Mouse (Mus musculus) monocyte, adult 2 months (primary cell): Measurements from ENCODE around the gene Afap1l2.

Experiments used
- DNase-seq, 2 experiments: peaks; one replicate each; pipeline ENCODE4 v3.0.0; 2022; ENCODE audit warnings: low spot score in 2 of 2, low read depth in 1 of 2

Afap1l2 gene

DNA sequence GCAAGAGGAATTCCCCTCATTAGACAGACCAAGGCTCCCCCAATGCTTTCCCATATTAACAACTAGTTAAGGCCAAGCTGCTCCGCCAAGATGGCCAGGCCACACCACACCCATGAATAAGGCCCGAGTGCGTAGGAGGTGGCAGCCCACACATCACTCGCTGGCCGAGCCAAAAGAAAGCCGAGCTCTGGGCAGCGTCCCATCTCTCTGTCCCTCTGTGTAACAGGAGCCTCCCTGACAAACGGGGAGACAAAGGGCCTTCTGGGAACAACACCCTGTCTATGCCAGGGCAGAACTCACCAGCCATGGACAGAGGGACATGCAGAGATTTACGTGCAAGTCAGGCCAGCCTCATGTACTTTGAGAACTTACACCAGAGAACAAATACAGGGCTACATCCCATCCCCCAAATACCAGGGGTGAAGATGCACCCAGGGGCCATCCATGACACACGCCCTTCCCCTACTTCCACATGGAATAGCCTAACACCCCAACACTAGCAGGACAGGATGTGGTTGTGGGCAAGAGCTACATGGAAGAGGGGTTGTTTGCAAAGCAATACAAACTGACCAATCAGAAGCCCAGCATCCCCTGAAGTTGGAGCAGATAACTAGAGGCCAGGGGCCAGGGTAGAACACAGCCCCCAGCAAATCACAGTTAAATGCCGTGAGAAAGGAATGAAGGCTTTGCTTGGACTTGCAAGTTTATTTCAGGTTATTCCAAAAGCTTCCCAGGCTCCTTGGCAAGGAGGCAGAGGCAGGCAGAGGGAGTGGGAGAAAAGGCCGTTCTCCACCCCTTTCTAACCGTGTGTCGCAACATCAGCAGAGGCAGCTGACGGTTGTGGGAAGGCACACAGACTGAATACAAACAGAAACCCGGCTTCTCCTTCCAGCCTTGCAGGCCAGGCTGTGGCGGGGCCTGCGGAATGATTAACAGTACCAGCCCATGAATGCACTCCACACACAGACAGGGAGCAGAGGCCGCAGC lies 30.8 kb downstream of the Afap1l2 start:
- DNase-seq = no peak

DNA sequence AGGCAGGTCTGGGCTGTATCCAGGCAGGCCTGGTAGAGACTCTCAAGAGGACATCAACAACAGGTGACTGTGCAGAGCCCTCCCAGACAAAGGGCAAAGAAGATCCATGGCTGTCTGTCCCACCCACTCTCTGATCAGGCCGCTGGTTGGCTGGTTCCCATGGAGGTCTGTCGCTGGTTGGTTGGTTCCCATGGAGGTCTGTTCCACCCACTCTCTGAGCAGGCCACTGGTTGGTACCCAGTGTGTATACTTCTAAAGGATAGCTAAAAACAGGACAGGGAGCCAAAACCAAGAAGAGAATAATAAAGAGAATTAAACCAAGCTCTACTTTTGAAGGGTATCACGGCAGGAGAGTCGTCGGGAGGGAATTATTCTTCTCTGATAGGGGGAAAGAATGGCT lies 31.5 kb downstream of the Afap1l2 start:
- DNase-seq = no peak

DNA sequence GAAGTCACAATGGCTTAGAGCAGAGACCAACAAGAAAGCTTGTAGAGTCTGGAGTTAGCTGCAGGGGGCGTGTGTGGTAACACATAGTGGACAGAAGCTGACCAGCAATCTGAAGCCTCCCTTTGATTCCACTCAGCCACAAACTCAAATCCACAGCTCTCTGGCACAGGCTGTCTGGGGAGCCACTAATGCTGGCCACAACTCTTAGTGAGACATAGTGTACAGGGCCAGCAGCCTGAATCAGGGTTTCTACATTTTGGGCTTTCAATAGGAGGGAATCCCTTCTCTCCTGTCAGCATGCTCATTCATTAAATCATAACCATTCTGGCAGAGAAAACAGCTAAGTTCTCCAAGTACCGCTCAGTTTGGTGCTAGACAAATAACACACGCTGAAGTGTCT lies 32.5 kb downstream of the Afap1l2 start:
- DNase-seq = no peak

DNA sequence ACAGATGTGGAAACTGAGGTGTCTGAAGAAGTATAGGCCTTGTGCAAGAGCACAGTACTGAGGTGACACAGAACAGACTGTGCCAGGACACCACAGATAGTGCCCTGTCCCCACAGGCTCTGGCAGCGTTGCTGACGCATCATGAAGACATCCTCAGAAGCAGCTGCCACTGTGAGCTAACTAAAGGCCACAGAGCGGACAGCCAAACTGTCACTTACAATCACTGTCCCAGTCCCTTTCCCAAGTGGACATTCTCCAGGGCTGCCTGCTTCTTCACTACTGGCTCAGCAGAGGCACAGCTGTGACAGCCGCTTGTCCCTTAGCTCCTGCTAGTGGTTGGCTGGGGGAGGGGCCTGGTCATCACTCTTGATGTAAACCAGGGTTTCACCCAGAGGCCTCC lies 33.9 kb downstream of the Afap1l2 start:
- DNase-seq = no peak

DNA sequence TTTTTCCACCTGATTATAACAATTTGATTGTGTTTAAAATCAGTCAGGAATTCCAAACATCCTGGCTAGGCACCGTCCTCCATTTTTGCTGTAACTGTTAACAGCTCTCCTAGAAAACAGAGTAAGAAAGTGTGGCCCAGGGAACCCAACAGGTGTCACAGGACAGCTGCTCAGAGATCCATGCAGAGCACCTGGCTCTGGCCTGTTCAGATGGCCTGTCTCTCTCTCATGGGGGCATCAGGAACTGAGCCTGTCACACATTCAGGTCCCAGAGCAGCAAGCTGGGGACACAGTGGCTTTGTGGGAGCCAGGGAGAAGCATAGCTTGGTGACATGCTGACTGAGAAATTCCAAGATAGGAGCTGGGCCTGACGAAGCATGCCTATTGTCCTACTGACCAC lies 35.3 kb downstream of the Afap1l2 start:
- DNase-seq = no peak

DNA sequence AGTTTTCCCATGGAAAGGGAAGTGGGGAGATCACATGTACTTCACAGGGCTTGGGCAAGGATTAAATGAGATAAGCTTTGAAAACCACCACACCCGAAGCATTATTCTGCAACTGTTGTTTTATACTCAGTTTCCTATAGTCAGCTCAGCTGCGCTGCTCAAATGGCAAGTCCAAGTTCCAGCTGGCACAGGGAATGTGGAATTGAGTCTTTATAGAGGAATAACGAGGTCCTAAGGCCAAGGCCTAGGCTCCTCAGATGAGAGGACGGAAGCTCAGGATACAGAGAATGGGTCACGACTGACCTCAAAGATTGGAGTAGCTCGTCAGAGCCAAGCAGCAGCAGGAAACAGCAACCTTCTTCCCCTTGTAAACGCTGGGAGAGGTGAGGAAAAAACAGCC lies 36.7 kb downstream of the Afap1l2 start:
- DNase-seq = no peak

DNA sequence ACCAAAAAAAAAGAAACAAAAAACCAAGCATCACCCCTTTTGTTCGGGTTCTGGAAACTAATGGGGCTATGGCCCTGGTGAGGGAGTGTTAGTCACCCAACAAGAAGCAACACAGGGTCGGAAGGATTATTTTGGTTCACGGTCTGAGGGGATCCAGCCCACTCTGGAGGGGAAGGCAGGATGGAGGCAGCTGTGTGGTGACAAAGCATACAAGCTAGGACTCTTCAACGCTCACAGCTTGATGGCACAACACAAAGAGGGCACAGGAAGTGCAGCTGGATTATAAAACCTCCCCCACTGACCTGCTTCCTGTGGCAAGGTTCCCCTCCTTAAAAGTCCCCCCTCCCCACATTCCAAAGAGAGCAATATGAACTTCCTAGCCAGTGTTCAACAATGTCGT lies 44.2 kb downstream of the Afap1l2 start:
- DNase-seq = no peak

DNA sequence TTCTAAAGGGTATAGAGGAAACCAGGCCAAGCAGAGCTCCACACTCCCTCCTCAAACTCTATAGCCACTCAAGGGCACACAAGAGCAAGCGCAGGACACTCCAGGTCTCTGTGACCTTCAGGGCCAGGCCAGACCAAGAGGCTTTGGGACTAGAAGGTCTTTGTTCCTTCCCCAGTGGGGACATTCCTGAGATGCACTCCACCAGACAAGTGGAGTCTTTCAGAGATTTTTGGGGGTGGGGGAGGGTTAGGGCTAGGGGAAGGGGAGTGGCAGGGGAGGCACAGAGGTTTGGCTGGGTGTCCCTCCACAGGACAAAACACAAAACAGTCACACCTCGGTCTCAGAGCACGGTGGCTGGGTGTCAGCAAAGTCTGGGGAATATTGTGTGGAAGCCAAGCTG lies 48.4 kb downstream of the Afap1l2 start:
- DNase-seq = no peak

DNA sequence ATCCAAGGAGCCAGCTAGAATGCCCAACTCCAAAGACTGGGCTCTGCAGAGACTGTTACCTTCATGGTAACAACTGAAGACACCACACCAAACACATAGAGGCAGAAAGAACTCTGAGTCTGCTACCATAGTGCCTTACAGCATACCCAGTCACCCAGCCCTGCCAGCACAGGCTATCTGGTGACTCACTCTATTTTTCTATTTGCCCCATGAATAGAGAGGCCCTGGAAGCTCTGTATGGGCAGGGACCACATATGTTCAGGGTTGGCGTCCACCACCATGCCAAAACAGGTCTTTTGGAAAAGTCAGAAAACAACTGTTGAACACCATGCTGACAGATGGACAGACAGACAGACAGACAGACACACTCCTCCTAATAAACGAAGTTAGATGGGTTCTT lies 49.0 kb downstream of the Afap1l2 start:
- DNase-seq = no peak

DNA sequence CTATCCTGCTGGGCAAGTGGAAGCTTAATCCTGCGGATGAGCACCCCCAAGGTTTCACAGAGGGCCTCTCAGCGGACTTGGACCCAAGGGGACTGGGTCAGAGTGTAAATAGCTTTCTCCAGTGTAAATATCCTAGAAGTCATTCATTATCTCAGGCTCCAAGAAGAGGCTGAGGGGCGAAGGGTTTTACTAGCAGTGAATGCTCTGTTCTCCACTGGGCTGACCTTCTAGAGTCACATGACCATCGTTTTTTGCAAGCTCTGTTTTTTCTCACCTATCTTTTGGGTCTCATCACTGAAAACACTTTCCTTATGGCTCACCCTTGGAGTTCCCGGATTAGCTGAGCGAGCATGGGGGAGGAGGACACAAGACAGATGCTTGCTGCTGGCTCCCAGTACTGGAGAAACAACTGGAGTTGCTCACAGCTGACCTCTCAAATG lies 49.4 kb downstream of the Afap1l2 start:
- no peak for DNase-seq

DNA sequence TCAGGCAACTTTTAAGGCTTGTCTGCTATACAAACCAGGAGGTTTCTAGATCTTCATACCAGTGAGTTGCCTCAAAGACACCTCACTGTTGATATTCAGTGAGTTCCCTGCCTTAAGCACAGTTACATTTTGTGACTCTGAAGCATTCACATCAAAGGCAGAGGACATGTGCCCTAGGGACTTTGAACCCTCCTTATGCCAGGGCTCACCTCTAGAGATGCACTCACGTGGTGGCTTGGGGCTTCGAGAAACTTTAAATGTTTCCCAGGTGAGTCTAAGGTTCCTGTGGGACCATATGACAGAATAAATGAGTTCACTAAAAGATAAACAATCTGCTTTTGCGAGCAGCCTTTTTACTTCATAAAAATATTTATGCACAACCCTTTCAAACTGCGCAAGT lies 50.0 kb downstream of the Afap1l2 start:
- DNase-seq = no peak

DNA sequence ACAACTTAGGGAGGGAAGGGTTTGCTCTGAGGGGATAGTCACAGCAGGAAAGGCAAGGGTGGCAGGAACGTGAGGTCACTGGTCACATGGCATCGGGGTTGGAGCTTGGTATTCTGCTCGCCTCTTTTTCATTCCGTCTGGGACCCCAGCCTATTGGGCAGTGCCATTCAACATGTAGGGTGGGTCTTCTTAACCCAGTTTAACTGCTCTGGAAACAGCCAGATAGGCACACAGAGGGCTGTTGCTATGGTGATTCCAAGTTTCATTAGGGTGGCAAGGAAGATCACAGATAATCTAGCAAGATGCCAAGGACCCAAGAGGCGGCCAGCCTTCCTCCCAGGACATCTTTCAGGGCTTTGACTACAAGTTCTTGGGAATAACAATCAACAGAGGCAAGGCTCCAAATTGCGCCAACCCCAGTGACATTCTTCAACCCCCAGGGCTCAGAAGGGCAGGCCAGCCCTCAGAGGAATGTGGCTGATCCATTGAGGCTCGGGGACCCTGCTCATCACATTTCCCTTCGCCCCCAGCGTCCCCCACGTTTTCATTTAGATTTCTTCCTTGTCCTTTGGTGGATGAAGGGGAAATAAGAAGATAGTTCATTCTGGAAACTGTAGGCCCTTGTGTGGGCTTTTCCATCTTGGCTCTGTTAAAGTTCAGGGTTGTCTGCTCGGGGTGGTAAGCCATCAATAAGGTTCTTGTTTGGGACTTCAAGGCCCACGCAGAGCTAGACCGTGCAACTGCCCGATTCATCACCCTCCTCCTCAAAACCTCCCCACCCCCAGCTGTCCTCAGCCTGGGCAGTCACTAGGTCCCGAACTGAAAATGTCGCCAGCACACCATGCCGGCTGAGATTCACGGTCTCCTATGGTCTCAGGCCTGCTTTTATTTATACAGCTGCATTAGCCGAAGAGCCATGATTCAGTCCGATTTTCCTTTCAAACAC lies 52.2 kb downstream of the Afap1l2 start:
- DNase-seq = no peak

DNA sequence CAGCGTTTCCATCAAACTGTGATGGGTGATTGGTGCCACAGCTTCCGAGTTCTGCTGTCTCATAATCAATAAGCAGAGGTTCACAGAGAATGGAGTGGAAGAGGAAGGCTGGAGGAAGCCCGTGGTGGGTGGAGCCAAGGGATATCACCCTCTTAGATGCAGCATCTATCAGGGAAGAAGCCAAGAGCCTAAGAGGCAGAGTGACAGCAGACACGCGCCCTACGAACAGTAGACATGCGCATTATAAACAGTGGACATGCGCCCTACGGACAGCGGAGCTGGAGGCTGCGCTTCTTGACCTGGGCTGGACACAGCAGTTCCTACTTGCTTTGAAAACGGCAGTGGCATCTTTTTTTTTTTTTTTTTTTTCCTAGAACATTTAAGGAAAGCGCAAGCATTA lies 53.2 kb downstream of the Afap1l2 start:
- DNase-seq = no peak

DNA sequence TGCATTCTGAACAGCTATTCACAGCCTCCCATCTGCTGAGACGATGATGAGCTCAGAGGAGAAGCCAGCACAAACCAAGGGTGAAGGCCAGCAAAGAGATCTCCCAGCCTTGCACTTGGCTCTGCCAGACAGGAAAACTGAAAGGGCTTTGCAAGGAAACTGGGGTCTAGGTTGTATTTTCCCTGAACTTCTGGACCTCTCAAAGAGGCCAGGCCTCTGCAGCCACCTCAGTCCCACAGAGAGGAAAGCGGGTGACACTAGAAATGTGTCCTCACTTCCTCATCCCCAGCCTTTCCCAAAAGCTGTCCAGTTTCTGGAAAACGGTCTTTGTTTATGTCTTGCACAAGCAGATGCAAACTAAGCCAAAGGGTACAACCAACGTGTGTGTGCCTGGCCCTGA lies 54.2 kb downstream of the Afap1l2 start:
- no peak for DNase-seq

DNA sequence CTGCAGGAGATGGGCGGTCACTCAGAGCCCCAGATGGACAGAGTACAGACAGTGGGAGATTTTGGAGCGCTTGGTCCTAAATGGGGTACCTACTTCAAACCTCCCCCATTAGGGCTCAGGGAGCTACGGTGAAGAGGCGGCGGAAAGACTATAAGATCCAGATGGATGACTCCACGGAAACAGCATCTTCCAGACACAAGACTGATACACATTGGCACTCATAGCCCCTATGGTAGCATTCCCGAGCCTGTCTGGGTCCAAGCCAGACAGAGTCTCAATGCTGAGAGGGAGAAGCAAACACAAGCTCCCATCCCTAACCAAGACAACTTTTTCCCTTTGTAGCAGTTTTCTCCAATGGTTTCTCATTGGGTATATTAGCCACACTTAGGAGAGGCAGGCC lies 57.2 kb downstream of the Afap1l2 start:
- DNase-seq = no peak

DNA sequence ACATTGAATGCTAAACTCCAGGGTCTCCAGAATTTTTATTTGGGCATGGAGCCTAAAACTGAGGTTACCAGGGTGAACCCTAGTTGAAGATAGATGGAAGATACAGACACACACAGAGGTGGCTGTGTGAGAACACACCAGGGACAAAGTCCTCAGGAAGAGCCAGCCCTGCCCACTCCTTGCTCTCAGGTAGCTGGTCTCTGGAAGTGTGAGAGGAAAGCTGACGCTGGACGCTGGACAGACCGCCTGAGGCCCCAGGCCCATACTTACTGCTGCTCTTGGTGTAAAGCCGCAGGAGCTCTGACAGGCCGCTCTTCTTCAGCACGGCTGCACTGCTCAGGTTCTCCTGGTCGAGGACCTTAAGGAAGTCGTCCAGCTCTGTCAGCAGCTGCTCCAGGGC lies 58.2 kb downstream of the Afap1l2 start:
- no peak for DNase-seq

DNA sequence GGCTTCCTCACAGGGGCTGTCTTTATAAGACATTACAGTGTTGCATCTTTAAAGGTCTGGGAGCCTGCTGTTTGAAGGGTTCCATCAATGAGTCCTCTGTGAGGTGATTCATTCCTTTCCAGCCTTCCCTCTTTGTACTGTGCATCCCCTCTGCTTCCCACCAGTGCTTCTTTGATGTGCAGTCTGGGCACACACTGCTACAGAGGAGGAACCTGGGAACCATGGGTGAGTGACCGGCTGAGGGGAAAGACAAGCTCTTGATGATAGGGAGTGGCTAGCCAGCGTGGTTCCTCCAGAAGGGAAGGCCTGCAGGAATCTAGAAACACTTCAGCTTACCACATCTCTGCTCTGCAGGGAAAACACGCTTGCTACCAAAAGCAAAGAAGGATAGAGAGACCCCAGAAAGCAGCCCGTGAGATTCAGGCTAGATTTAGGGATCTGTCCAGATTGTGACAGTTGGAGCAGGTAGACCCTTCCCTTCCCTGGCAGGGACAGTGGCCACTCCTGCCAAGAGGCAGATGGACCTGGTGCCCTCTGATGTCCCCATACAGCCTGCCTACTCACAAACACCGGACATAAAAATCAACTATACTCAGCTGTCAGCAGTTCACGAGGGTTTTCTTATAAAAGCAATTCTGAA lies 59.9 kb downstream of the Afap1l2 start:
- no peak for DNase-seq

DNA sequence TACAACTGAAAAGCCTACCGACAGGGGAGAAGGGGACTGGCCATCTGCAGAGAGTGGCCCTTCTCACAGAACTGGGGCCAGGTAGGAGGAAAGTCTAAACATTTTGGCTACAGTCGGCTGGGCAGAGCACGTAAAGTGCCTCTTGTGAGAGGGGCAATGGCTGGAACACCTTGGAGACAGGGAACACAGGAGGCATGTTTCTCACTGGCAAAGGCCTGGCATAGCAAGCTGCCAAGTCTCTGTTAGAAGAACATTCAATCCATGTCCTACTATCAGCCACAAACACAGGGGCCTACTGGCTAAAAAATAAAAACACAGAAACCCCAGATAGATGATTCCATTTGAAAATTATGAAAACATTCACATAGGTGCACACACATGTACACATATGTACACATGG lies 61.3 kb downstream of the Afap1l2 start:
- DNase-seq = no peak

DNA sequence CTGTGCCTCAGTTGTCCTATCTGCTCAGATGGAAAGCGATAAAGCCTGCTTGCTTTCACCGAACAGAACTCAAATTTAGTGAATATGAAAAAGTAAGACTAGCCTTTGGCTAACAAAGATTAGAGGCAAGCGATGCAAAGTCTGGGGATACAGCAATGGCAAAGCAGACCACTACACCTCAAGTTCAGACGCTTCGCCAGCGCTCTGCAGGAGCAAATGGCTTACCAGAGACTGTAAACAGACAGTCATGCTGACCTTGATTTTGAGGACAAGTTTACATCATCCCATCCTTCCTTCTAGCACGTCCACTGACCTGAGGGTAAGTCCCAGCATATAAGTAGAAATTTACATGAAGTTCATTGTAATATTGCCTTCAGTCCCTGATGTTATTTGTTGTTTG lies 61.8 kb downstream of the Afap1l2 start:
- DNase-seq = no peak

DNA sequence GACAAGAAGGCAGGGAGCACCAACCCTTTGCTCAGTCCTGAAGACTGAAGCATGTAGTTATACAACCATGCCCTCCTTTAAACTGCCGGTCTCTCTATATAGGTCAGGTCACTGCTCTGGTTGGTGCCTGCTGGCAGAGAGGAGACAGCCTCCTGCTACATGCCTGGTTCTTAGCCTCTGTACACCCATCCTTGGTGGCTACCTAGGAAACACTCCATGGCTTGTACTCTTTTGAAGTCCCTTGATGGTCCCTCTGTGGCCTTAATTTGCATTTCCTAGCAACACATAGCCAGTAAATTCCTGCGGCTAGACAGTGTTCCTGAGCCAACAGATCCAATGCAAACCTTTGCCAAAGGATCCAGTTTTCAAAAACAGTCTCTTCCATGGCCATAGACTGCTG lies 62.4 kb downstream of the Afap1l2 start:
- no peak for DNase-seq

DNA sequence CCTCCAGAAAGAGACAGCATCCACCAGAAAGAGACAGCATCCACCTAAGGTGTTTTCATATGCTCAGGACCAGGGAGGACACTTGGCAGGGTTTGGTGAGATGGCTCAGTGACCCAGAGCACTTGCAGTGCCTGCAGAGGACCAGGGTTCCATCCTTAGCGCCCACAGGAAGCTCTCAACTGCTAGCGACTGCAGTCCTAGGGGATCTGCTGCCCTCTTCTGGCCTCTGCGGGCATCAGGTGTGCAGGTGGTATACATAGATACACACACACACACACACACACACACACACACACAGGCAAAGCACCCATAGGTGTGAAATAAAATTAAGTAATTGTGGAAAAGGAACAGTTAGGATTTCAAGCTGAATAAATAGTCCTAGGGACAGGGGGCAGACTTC lies 63.2 kb downstream of the Afap1l2 start:
- DNase-seq = no peak

DNA sequence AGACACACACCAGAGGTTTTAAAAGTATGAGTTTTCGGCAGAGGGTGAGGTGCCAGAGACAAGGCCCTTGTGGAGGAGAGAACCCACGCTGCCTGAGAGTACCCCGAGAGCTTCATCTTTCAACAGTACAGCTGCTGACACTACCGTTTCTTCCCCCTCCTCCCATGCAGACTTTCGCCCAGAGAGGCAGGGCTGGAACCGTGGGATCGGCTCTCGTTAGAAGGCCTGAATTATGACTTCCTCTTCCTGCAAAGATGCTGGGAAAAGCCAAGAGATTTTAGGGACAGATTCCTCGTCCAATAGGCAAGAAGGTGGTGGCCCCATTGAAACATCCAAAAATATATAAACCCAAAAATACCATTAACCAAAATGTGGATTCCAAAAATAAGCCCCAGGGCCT lies 63.8 kb downstream of the Afap1l2 start:
- DNase-seq = no peak
